Mouse (Mus musculus) monocyte, adult 2 months (primary cell): ENCODE data around the gene Noxa1.

Experiments
- DNase-seq, 2 experiments: peaks; one replicate each; pipeline ENCODE4 v3.0.0; 2022; ENCODE audit warnings: low spot score in 2 of 2, low read depth in 1 of 2

Gene Noxa1

GRCm38 (mm10) chr2:25095109-25095850 lies at the start of gene Noxa1:
Gene Noxa1, minus strand, starts transcription at chr2:25095149.
- no peak for DNase-seq

DNA sequence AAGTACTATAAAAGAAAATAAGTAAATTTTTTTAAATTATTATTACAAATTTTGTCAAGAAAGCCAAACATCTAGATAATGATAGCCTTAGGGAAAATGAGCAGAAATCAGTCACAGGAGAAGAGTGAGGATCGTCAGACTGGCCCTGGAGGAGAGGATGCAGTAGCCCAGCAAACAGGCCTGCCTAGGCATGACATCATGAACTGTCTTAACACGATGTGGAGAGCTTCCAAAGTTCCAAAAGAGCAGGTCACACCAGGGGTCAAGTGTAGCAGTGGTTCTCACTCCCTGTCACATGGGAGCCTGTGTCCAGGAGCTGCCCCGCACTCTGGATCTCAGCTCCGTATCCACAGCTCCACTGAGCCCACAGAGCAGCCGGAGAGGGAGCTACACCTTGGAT lies 47.0 kb upstream of the Noxa1 start:
- DNase-seq, result no peak

- DNase-seq, result no peak
These were observed 46.2 kb upstream of the Noxa1 start for GRCm38 (mm10) chr2:25141185-25141584.

GRCm38 (mm10) chr2:25137832-25138231 lies 42.9 kb upstream of the Noxa1 start:
- no peak for DNase-seq

DNA sequence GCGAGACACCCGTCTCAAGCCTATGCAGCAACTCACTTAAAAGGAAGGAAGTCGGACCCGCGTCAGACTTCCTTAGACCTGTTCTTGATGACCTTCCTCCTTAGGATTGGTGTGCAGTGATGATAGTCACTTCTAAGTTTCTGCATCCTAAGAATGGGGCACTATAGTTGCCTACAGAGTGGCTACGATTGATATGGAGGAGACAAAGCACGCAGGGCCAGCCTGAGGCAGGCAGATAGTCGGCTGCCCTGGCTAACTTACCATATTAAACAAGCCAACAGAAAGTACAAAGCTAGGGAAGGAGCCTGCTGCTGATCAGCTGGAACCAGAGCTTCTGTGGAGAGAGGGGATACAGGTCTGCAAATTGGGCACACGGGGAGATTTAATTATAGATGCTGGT lies 36.7 kb upstream of the Noxa1 start:
- DNase-seq, result no peak

DNA sequence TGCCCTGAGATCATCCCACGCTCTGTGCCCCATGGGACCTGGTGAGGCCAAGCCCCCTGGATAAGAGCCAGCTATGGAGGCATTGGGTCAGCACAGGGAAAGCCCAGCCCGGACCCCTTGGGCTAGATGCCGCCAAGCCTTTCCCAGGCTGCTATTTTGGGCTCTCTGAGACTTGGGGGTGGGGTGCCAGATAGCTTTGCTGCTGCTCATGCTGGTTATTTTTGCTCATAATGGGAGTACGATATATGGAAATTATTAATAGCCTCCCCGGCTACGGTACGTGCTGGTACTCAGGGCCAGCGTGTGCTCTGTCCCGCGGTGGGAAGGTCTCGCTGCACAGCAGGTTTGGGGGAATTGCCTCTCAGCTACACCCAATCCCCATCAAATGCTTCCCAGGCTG lies 33.1 kb upstream of the Noxa1 start:
- DNase-seq, result no peak

- peak in 1 of 2 experiments; percentile 13 for DNase-seq
These were observed 32.3 kb upstream of the Noxa1 start for GRCm38 (mm10) chr2:25127206-25127605.

DNA sequence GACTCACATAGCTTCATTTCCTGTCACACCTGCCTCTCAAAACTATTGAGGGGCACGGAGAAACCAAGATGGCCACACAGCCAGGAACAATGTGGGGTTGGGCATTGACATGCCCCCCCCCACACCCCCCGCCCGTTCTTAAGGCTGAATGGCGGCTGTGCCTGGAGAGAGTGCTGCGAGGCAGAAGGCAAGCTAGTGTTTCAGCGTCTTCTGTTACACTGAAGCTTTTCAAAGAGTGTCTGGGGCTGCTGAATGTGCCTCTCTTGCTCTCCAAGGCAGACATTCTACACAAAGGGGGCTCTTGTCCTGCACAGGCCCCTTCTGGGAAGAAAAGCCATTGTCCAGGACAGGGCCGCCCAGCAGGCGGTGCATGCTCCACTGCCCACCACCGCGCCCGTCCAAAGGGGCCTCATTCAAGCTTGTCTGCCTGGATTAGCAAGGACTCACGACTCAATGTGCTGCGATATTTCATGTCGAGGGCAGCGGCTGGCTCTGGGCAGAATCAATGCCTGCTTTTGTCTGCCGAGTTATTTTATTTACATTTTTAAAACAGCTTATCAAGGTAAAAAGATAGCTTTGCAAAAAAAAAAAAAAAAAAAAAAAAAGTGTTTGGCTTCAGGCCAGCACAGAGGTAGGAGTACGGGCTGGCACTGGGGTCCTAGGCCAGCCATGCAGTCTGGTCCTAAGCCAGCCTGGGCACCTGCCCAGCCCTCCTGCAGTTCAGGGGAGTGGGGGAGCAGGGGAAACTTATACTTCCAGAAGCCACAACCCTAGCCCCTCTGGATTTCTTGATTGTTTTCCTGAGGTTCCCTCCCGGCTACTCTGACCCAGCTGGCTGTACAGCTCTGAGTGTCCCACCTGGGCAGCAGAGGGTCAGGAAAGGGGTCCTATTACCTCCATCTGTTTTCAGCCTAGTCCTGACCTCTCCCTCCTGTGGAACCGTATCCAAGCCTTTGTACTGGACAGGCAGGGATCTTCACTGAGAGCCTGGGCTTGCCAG lies 31.4 kb upstream of the Noxa1 start:
- DNase-seq, result no peak

DNA sequence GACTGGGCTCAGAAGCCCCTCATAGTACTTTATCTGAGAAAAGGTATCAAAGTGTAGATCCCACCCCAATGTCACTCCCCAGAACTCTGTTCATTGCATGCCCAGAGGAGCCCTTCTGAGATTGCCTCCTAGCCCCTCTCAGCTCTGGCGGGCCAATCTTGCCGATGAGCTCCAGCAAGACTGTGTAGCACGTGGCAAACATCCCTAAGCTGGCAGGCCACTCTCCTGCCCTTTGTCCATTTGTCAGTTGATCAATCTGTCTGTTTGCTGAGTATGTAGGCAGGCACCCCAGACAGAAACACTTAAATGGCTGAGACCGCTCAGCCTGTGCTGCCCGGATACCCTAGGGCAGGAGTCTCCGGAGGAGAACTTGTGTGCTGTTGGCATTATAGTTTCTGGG lies 30.2 kb upstream of the Noxa1 start:
- no peak for DNase-seq

DNA sequence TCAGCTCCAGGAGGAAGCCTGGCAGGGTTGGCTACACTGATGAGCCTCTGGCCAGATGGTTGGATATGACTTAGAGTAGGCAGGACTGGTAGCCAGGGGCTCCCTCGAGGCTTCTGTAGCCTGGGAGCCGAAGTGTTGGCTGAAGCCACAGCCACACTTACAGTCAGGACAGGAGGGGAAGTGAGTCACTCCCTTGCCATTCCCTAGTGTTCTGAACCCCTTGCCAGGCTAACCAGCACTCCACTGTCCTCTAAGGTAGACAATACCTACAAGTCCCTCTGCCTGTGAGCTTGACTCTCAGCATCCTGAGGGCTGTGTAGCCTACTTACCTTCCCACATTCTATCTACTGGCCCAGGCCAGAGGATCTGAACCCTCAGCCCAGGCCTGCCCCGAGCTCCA lies 29.5 kb upstream of the Noxa1 start:
- DNase-seq, result no peak

DNA sequence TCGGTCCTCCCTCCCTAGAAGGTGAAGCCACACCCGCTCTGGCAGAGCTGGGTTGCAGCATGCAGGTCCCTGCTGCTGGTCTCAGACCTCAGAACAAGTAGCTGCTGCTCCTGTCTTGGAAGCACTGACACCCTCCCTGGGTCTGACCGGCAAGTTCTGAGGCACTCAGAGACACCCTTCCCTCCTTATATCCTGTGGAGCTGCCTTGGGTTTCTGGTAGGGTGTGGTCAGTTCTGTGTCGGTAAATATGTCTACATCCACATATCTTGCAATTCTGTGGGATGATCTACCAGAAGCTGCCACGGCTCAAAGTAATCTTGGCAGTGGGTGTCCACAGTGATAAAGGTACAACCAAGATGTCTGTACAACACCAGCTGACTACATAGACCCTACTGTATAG lies 28.6 kb upstream of the Noxa1 start:
- no peak for DNase-seq

DNA sequence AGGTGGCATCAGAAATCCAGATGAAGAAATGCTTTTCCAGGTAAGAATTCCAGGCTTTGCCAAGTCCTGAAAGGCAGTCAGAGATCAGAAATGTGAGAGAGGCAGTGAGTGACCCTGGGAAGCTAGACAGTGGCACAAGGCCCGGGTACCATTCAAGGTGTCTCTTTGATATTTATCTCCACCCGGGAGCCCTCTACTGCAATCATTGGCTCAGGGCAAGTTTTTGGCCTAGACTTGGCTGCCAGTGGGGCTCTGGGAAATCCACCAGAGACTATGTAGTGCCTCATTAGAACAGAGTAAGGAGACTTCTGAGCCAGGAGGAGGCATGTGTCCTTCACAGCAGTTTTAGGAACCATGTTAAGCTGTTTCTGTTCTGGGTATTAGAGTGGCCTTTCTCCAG lies 27.7 kb upstream of the Noxa1 start:
- DNase-seq, result no peak

DNA sequence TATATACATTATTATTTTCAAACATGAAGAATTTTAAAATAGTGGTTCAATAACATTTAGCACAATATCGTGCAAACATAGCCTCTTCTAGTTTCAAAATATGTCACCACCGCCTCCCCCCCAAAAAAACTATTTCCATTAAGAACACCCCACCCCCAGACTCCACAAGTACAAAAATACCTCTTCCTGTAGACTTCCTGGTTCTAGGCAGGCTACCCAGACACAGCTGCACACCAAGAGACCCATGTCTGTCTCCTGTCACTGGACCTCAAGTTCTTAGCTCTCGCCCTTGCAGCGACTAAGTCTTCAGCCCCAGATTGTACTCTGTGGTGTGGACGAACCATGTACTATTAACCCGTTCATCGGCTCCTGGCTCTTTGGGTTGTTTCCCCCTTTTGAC lies 26.0 kb upstream of the Noxa1 start:
- no peak for DNase-seq

GRCm38 (mm10) chr2:25115442-25115841 lies 20.5 kb upstream of the Noxa1 start:
- peak in 1 of 2 experiments; percentile 12 for DNase-seq

GRCm38 (mm10) chr2:25114308-25114707 lies 19.4 kb upstream of the Noxa1 start:
- no peak for DNase-seq

GRCm38 (mm10) chr2:25111184-25111791 lies 16.3 kb upstream of the Noxa1 start:
- DNase-seq, result no peak

GRCm38 (mm10) chr2:25110505-25111183 lies 15.7 kb upstream of the Noxa1 start:
- no peak for DNase-seq

DNA sequence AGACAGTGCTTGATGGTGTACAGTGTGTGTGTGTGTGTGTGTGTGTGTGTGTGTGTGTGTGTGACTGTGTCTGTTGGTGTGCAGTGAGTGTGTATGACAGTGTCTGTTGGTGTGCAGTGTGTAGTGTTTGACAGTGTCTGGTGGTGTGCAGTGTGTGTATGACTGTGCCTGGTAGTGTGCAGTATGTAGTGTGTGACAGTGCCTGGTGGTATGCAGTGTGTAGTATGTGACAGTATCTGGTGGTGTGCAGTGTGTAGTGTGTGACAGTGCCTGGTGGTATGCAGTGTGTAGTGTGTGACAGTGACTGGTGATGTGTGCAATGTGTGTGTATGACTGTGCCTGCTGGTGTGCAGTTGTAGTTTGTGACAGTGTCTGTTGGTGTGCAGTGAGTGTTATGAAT lies 14.5 kb upstream of the Noxa1 start:
- no peak for DNase-seq

GRCm38 (mm10) chr2:25106045-25106444 lies 11.1 kb upstream of the Noxa1 start:
- DNase-seq, result no peak

DNA sequence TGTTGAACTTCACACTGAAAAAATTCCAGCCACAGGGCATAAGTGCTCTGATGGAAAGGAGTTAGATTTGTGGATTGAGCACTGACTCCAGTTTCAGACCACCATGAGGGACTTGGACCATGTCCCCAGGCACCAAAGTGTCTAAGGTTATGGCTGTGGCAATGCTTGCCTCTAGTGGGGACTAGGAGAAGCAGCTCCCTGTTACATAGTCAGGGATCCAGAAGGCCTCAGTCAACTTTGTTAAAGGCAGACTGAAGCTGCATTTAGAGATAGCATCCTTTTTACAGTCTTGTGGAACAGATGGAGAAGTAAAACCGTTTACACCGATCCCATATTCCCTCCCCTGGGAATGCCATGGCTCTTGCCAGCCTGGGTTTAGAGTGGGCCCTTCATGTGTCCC lies 9.2 kb upstream of the Noxa1 start:
- DNase-seq, result no peak

- DNase-seq, result no peak
These were observed 4.8 kb upstream of the Noxa1 start for GRCm38 (mm10) chr2:25099703-25100102.
